Mouse (Mus musculus): ENCODE data around the gene Nkx2-3. TPM values are rescaled to one million over a fixed set of nuclear protein-coding genes. Genes with fewer than 3 reads are reported as not detected.

The Nkx2-3 gene
- polyA plus RNA-seq, 1 experiment from 2014 or later, result not detected

GRCm38 (mm10) chr19:43584788-43585187 lies 27.3 kb upstream of the Nkx2-3 start:
- Histone ChIP-seq H3K4me3 (ENCODE audit: low read length) (peak overlapping the region; percentile 28), H3K4me1 (replicated peaks; ENCODE audit: control insufficient read depth, insufficient read depth, low read length) (no peaks in the 10 kb centered on the region), H3K9me3 (ENCODE audit: control insufficient read depth, low read length) (no peaks in the 10 kb centered on the region), H3K27me3 (ENCODE audit: control insufficient read depth, insufficient read depth, low read depth, low read length) (peaks cover 47% of the 10 kb centered on the region), H3K9ac (ENCODE audit: low read length) (no peak overlapping the region), H3K4me2 (ENCODE audit: low read depth, low read length) (peak overlapping the region; percentile 46), H3K36me3 (ENCODE audit: control insufficient read depth, insufficient read depth, low read length) (no peaks in the 10 kb centered on the region), H3K27ac (ENCODE audit: low read length) (no peak overlapping the region)
- ATAC-seq (ENCODE audit: low read depth), result peak; percentile 38; the same call in 1 of the 2 replicates
- WGBS, result 2% methylated on average over 13 of the region's 13 CpGs

DNA sequence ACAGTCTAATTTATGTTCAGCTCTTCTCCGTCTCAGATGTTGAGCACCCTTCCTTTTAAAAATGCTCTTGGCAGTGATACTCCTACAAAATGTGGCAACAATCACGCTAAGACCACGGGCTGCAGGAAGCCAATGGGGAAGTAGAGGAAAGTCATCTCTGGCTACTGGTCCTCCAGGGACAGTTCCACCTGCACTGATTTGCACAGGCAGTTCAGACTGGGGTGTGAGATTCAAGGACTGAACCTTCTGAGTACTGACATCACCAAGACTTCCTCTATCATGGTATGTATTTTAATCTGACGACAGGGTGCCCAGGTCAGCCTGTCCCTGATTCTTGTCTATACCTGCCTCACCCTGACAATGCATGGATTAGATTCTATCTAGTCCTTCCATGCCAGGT lies 20.1 kb upstream of the Nkx2-3 start:
- Histone ChIP-seq H3K4me2 (ENCODE audit: low read depth, low read length) (no peak overlapping the region), H3K27me3 (ENCODE audit: control insufficient read depth, insufficient read depth, low read depth, low read length) (peaks cover 43% of the 10 kb centered on the region), H3K4me1 (replicated peaks; ENCODE audit: control insufficient read depth, insufficient read depth, low read length) (no peaks in the 10 kb centered on the region), H3K9me3 (ENCODE audit: control insufficient read depth, low read length) (no peaks in the 10 kb centered on the region), H3K4me3 (ENCODE audit: low read length) (no peak overlapping the region), H3K36me3 (ENCODE audit: control insufficient read depth, insufficient read depth, low read length) (no peaks in the 10 kb centered on the region), H3K27ac (ENCODE audit: low read length) (no peak overlapping the region), H3K9ac (ENCODE audit: low read length) (no peak overlapping the region)
- 63% methylated on average over 4 of the region's 4 CpGs for WGBS
- ATAC-seq (ENCODE audit: low read depth), result no peak

GRCm38 (mm10) chr19:43596981-43597380 lies 15.1 kb upstream of the Nkx2-3 start:
- ATAC-seq (ENCODE audit: low read depth), result no peak
- 18% methylated on average over 5 of the region's 5 CpGs for WGBS
- no peak overlapping the region for H3K4me3 ChIP-seq (ENCODE audit: low read length)

GRCm38 (mm10) chr19:43598741-43599660 lies 13.1 kb upstream of the Nkx2-3 start:
- WGBS, result 3% methylated on average over 22 of the region's 25 CpGs

More at GRCm38 (mm10) chr19:43596981-43597380, 15.1 kb upstream of the Nkx2-3 start:
- H3K9me3 ChIP-seq (ENCODE audit: control insufficient read depth, low read length), result no peaks in the 10 kb centered on the region
- no peak overlapping the region for H3K4me2 ChIP-seq (ENCODE audit: low read depth, low read length)
- no peaks in the 10 kb centered on the region; the same call in 1 of the 2 replicates for H3K4me1 ChIP-seq (replicated peaks; ENCODE audit: control insufficient read depth, insufficient read depth, low read length)
- H3K27me3 ChIP-seq (ENCODE audit: control insufficient read depth, insufficient read depth, low read depth, low read length), result peaks cover 85% of the 10 kb centered on the region
- H3K27ac ChIP-seq (ENCODE audit: low read length), result no peak overlapping the region
- H3K9ac ChIP-seq (ENCODE audit: low read length), result no peak overlapping the region
- no peaks in the 10 kb centered on the region for H3K36me3 ChIP-seq (ENCODE audit: control insufficient read depth, insufficient read depth, low read length)

DNA sequence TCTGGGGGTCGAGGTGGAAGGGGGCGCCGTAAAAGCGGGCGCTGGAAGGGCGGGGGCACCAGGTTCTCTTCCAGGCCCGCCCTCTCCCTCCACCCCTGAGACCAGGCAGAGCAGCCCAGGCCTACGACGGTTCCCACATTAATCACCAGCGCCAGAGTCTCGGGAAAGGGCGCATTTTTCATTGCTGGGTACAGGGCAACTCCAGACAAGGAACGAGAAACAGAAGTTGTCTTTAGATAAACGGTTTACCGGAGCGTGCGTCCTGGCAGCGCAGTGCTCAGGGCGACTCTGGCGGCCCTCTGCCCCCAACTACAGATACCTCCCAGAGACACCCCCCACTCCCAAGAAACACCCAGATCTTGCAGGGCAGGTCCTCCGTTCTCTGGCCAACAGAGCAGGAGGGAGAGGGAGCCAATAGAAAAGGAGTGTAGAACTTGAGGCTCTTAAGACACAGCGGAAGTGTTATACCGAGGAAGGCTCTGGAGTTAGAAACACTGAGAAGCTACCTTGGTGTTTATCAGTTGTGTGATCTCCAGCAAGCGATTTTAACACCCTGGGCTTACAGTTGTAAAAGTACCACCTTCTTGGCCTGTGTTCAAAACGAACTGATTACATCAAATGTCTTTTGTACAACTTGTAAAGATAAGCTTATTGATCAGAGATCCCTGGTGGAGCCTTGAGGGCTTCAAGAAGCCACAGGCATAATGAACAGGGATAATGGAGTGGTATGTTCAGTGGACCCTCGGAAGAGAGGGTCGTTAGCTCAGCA lies 12.2 kb upstream of the Nkx2-3 start:
- H3K27ac ChIP-seq (ENCODE audit: low read length), result no peak overlapping the region
- H3K27me3 ChIP-seq (ENCODE audit: control insufficient read depth, insufficient read depth, low read depth, low read length), result peaks cover 98% of the 10 kb centered on the region
- ATAC-seq (ENCODE audit: low read depth), result no peak
- no peak overlapping the region for H3K4me3 ChIP-seq (ENCODE audit: low read length)
- no peaks in the 10 kb centered on the region for H3K9me3 ChIP-seq (ENCODE audit: control insufficient read depth, low read length)
- 2% methylated on average over 27 of the region's 27 CpGs for WGBS
- no peaks in the 10 kb centered on the region; the same call in 1 of the 2 replicates for H3K4me1 ChIP-seq (replicated peaks; ENCODE audit: control insufficient read depth, insufficient read depth, low read length)
- no peak overlapping the region for H3K4me2 ChIP-seq (ENCODE audit: low read depth, low read length)
- no peak overlapping the region for H3K9ac ChIP-seq (ENCODE audit: low read length)
- no peaks in the 10 kb centered on the region for H3K36me3 ChIP-seq (ENCODE audit: control insufficient read depth, insufficient read depth, low read length)

More at GRCm38 (mm10) chr19:43598741-43599660, 13.1 kb upstream of the Nkx2-3 start:
- ATAC-seq (ENCODE audit: low read depth), result no peak
- Histone ChIP-seq H3K4me3 (ENCODE audit: low read length) (no peak overlapping the region), H3K9me3 (ENCODE audit: control insufficient read depth, low read length) (no peaks in the 10 kb centered on the region), H3K27ac (ENCODE audit: low read length) (no peak overlapping the region), H3K9ac (ENCODE audit: low read length) (no peak overlapping the region), H3K4me1 (replicated peaks; ENCODE audit: control insufficient read depth, insufficient read depth, low read length) (no peaks in the 10 kb centered on the region; the same call in 1 of the 2 replicates), H3K36me3 (ENCODE audit: control insufficient read depth, insufficient read depth, low read length) (no peaks in the 10 kb centered on the region), H3K27me3 (ENCODE audit: control insufficient read depth, insufficient read depth, low read depth, low read length) (peaks cover 94% of the 10 kb centered on the region), H3K4me2 (ENCODE audit: low read depth, low read length) (no peak overlapping the region)

- WGBS, result 2% methylated on average over 33 of the region's 33 CpGs
- ATAC-seq (ENCODE audit: low read depth), result no peak
Measured at GRCm38 (mm10) chr19:43600545-43601331, 11.4 kb upstream of the Nkx2-3 start.

GRCm38 (mm10) chr19:43601440-43601839 lies 10.7 kb upstream of the Nkx2-3 start:
- WGBS, result 4% methylated on average over 27 of the region's 27 CpGs
- ATAC-seq (ENCODE audit: low read depth), result no peak
- no peaks in the 10 kb centered on the region for H3K36me3 ChIP-seq (ENCODE audit: control insufficient read depth, insufficient read depth, low read length)

More at GRCm38 (mm10) chr19:43600545-43601331, 11.4 kb upstream of the Nkx2-3 start:
- Histone ChIP-seq H3K27me3 (ENCODE audit: control insufficient read depth, insufficient read depth, low read depth, low read length) (peaks cover 98% of the 10 kb centered on the region), H3K4me1 (replicated peaks; ENCODE audit: control insufficient read depth, insufficient read depth, low read length) (no peaks in the 10 kb centered on the region; the same call in 1 of the 2 replicates), H3K4me3 (ENCODE audit: low read length) (no peak overlapping the region), H3K27ac (ENCODE audit: low read length) (no peak overlapping the region), H3K36me3 (ENCODE audit: control insufficient read depth, insufficient read depth, low read length) (no peaks in the 10 kb centered on the region), H3K9ac (ENCODE audit: low read length) (no peak overlapping the region), H3K4me2 (ENCODE audit: low read depth, low read length) (no peak overlapping the region), H3K9me3 (ENCODE audit: control insufficient read depth, low read length) (no peaks in the 10 kb centered on the region)

DNA sequence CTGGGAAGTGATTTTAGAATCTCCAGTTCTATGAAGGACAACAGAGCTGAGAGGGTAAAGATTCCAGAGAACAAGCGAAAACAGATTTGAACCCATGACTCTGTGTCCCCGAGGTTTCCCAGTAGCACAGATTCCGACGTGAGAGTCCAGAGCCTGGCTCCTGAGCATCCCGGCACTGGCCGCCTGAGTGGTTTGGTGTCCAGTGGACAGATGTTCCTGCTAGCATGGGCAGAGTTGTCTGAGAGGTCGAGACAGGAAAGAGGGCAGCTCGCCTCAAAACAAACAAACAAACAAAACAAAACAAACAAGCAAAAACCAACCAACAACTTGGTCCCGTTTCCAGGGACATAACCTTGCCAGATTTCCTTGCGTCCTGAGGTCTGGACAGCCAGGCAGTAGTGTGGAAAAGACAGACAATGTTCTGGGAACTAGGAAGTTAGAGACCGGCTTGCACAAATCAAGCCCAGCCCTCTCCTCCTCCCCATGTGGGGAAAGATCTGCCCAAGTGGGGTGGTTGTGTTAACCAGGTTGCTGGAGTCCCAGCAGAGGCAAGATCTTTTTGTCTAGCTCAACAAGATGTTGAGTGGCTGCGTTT lies 10.0 kb upstream of the Nkx2-3 start:
- Histone ChIP-seq H3K27me3 (ENCODE audit: control insufficient read depth, insufficient read depth, low read depth, low read length) (peaks cover 98% of the 10 kb centered on the region), H3K4me1 (replicated peaks; ENCODE audit: control insufficient read depth, insufficient read depth, low read length) (no peaks in the 10 kb centered on the region; the same call in 1 of the 2 replicates), H3K36me3 (ENCODE audit: control insufficient read depth, insufficient read depth, low read length) (no peaks in the 10 kb centered on the region), H3K4me3 (ENCODE audit: low read length) (no peak overlapping the region), H3K4me2 (ENCODE audit: low read depth, low read length) (no peak overlapping the region), H3K9ac (ENCODE audit: low read length) (no peak overlapping the region), H3K27ac (ENCODE audit: low read length) (no peak overlapping the region), H3K9me3 (ENCODE audit: control insufficient read depth, low read length) (no peaks in the 10 kb centered on the region)
- no peak for ATAC-seq (ENCODE audit: low read depth)
- 3% methylated on average over 12 of the region's 12 CpGs for WGBS

More at GRCm38 (mm10) chr19:43601440-43601839, 10.7 kb upstream of the Nkx2-3 start:
- Histone ChIP-seq H3K4me2 (ENCODE audit: low read depth, low read length) (no peak overlapping the region), H3K27ac (ENCODE audit: low read length) (no peak overlapping the region), H3K9ac (ENCODE audit: low read length) (no peak overlapping the region), H3K9me3 (ENCODE audit: control insufficient read depth, low read length) (no peaks in the 10 kb centered on the region), H3K27me3 (ENCODE audit: control insufficient read depth, insufficient read depth, low read depth, low read length) (peaks cover 98% of the 10 kb centered on the region), H3K4me1 (replicated peaks; ENCODE audit: control insufficient read depth, insufficient read depth, low read length) (no peaks in the 10 kb centered on the region; the same call in 1 of the 2 replicates), H3K4me3 (ENCODE audit: low read length) (no peak overlapping the region)

Measured in lung, embryonic 16.5 days (tissue).